Mouse (Mus musculus): ENCODE data around the gene Fmnl3. TPM values are rescaled to one million over a fixed set of nuclear protein-coding genes. Genes with fewer than 3 reads are reported as not detected.

Fmnl3 gene
- polyA plus RNA-seq, 1 experiment, result not detected

GRCm38 (mm10) chr15:99375036-99375435, 4.8 kb upstream of the Fmnl3 start:
- no peak overlapping the region for H3K27ac ChIP-seq (ENCODE audit: insufficient read depth, low read depth, low read length)
- TF ChIP-seq POLR2A (IDR thresholded peaks at IDR 0.05; ENCODE audit: insufficient read depth, low read depth, low read length) (no peak), CTCF (IDR thresholded peaks at IDR 0.05; ENCODE audit: insufficient read depth, low read depth, low read length) (no peak)
- WGBS, result 89% methylated on average over 5 of the region's 5 CpGs
- H3K4me1 ChIP-seq (ENCODE audit: control insufficient read depth, insufficient read depth, low read length), result peaks cover 4% of the 10 kb centered on the region; the same call in 1 of the 2 replicates
- no peak overlapping the region for H3K4me3 ChIP-seq (ENCODE audit: insufficient read depth, low read depth, low read length)

- H3K4me1 ChIP-seq (ENCODE audit: control insufficient read depth, insufficient read depth, low read length), result peaks cover 8% of the 10 kb centered on the region
- 86% methylated on average over 9 of the region's 9 CpGs for WGBS
- H3K4me3 ChIP-seq (ENCODE audit: insufficient read depth, low read depth, low read length), result no peak overlapping the region
- H3K27ac ChIP-seq (ENCODE audit: insufficient read depth, low read depth, low read length), result no peak overlapping the region
- TF ChIP-seq POLR2A (IDR thresholded peaks at IDR 0.05; ENCODE audit: insufficient read depth, low read depth, low read length), result no peak
- no peak for TF ChIP-seq CTCF (IDR thresholded peaks at IDR 0.05; ENCODE audit: insufficient read depth, low read depth, low read length)
These were observed 2.5 kb upstream of the Fmnl3 start for GRCm38 (mm10) chr15:99372761-99373160.

- WGBS, result 92% methylated on average over 7 of the region's 7 CpGs
- Histone ChIP-seq H3K27ac (ENCODE audit: insufficient read depth, low read depth, low read length) (no peak overlapping the region), H3K4me1 (ENCODE audit: control insufficient read depth, insufficient read depth, low read length) (peaks cover 8% of the 10 kb centered on the region), H3K4me3 (ENCODE audit: insufficient read depth, low read depth, low read length) (no peak overlapping the region)
- no peak for TF ChIP-seq CTCF (IDR thresholded peaks at IDR 0.05; ENCODE audit: insufficient read depth, low read depth, low read length)
- no peak for TF ChIP-seq POLR2A (IDR thresholded peaks at IDR 0.05; ENCODE audit: insufficient read depth, low read depth, low read length)
These were observed 1.5 kb upstream of the Fmnl3 start for GRCm38 (mm10) chr15:99371526-99372340.

DNA sequence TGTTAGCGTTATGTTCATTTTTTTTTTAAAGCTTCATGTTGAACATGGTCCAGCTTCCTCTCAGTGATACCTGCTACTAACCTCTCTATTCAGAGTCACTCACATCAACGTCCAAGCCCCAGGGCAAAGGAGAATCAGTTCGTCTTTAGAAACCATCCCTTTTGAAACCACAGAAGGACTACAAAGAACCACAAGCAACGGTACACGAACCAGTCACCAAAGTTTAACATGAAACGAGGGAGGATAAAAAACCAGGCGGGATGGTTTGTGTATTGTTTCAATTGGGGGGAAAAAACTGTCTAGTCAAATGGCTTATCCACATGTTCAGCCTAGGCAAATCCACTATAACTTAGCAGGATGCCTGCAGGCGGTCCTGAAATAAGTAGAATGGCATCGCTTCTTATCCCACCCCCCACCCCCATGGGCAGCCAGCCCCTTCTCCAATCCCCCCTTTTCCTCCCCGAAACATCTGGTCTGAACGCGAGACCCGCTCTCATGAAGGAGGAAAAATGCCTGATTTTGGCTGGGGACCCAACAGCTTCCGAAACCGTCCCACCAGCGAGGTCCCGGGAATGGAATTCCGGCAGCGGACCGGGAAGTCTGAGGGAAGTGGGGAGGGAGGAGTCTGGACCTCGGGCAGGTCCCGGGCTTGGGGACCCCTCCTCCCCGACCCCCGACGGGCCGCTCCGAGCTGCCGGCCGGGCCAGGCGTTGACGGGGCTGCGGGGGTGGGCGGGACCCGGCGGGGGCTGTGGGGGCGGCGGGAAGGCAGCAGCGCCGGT, 701 bp downstream of the Fmnl3 start:
- no peak overlapping the region for H3K27ac ChIP-seq (ENCODE audit: insufficient read depth, low read depth, low read length)
- TF ChIP-seq CTCF (IDR thresholded peaks at IDR 0.05; ENCODE audit: insufficient read depth, low read depth, low read length) (no peak), POLR2A (IDR thresholded peaks at IDR 0.05; ENCODE audit: insufficient read depth, low read depth, low read length) (no peak)
- WGBS, result 3% methylated on average over 39 of the region's 39 CpGs

GRCm38 (mm10) chr15:99368583-99369266, 1.6 kb downstream of the Fmnl3 start:
- TF ChIP-seq POLR2A (IDR thresholded peaks at IDR 0.05; ENCODE audit: insufficient read depth, low read depth, low read length), result no peak
- TF ChIP-seq CTCF (IDR thresholded peaks at IDR 0.05; ENCODE audit: insufficient read depth, low read depth, low read length), result no peak
- no peak overlapping the region for H3K27ac ChIP-seq (ENCODE audit: insufficient read depth, low read depth, low read length)
- H3K4me1 ChIP-seq (ENCODE audit: control insufficient read depth, insufficient read depth, low read length), result peaks cover 8% of the 10 kb centered on the region
- no peak overlapping the region for H3K4me3 ChIP-seq (ENCODE audit: insufficient read depth, low read depth, low read length)
- 51% methylated on average over 4 of the region's 4 CpGs for WGBS

More for the DNA sequence above, 701 bp downstream of the Fmnl3 start:
- Histone ChIP-seq H3K4me1 (ENCODE audit: control insufficient read depth, insufficient read depth, low read length) (peaks cover 8% of the 10 kb centered on the region), H3K4me3 (ENCODE audit: insufficient read depth, low read depth, low read length) (peak overlapping the region; percentile 60)

- WGBS, result 81% methylated on average over 8 of the region's 8 CpGs
- no peak for TF ChIP-seq POLR2A (IDR thresholded peaks at IDR 0.05; ENCODE audit: insufficient read depth, low read depth, low read length)
- TF ChIP-seq CTCF (IDR thresholded peaks at IDR 0.05; ENCODE audit: insufficient read depth, low read depth, low read length), result no peak
- no peak overlapping the region for H3K27ac ChIP-seq (ENCODE audit: insufficient read depth, low read depth, low read length)
- peaks cover 5% of the 10 kb centered on the region for H3K4me1 ChIP-seq (ENCODE audit: control insufficient read depth, insufficient read depth, low read length)
- H3K4me3 ChIP-seq (ENCODE audit: insufficient read depth, low read depth, low read length), result no peak overlapping the region
These were observed 5.4 kb downstream of the Fmnl3 start for GRCm38 (mm10) chr15:99364921-99365320.

DNA sequence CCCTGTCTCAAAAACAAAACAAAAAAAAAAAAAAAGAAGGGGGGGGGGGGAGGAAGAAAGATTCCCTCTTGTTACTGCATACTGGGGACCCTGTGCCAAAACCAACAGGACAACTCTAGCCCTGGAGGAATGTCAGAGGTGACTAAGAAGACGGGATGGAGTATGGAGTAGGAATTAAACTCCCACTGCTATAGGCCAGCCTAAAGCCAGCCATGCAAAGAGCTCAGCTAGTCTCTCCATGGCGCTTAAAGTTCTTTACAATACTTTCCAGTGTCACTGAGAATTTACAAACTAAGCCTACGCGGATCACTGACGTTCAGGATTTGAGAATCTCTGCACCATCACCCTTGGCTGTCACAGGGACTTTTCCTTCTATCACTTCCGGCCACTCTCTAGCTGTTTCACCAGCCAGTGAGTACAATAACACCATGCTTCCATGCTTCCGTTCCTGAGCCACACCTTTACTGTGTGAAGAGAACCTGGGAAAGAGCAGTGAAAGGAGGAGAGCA, 6.2 kb downstream of the Fmnl3 start:
- WGBS, result 79% methylated on average over 7 of the region's 7 CpGs
- Histone ChIP-seq H3K4me3 (ENCODE audit: insufficient read depth, low read depth, low read length) (no peak overlapping the region), H3K4me1 (ENCODE audit: control insufficient read depth, insufficient read depth, low read length) (peaks cover 3% of the 10 kb centered on the region), H3K27ac (ENCODE audit: insufficient read depth, low read depth, low read length) (no peak overlapping the region)
- TF ChIP-seq POLR2A (IDR thresholded peaks at IDR 0.05; ENCODE audit: insufficient read depth, low read depth, low read length), result no peak
- no peak for TF ChIP-seq CTCF (IDR thresholded peaks at IDR 0.05; ENCODE audit: insufficient read depth, low read depth, low read length)

DNA sequence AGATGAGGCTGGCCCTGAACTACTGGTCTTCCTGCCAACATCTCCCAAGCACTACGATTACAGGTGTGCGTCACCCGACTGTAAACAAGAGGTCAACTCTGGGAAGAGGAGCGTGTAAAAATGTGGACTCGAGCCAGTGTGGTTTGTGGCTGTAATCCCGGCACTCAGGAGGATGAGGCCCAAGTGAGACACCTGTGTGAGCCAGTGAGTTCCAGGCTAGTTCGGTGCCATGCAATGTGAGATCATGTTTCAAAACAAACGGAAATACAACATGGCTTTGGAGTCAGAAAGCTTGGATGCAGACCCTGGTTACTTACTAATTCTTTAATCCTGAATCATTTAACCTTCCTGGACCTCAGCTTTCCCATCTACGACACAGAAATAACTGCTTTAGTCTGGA, 11.3 kb downstream of the Fmnl3 start:
- no peak overlapping the region for H3K27ac ChIP-seq (ENCODE audit: insufficient read depth, low read depth, low read length)
- 91% methylated on average over 9 of the region's 9 CpGs for WGBS
- TF ChIP-seq CTCF (IDR thresholded peaks at IDR 0.05; ENCODE audit: insufficient read depth, low read depth, low read length) (no peak), POLR2A (IDR thresholded peaks at IDR 0.05; ENCODE audit: insufficient read depth, low read depth, low read length) (no peak)
- H3K4me3 ChIP-seq (ENCODE audit: insufficient read depth, low read depth, low read length), result no peak overlapping the region
- peaks cover 18% of the 10 kb centered on the region for H3K4me1 ChIP-seq (ENCODE audit: control insufficient read depth, insufficient read depth, low read length)
